Mouse (Mus musculus) liver, adult 2 months (tissue): ENCODE measurements at regions not wholly inside any gene's neighbourhood (a gene's known extent, or its start where the extent isn't known, plus 50 kb on each side); places are given as distances from the start of the nearest gene placed in this dataset.

Experiments used
- DNase-seq: peaks from one replicate; pipeline ENCODE4 v3.0.0-alpha.2; 2011; ENCODE audit warnings: low read depth, low spot score; ENCODE audit errors: extremely low read depth
- H3K27ac ChIP-seq: fragments of 200-500 bp; replicated peaks from 2 replicates; pipeline ENCODE4 v1.5.1; 2012; ENCODE audit warnings: low read depth, mild to moderate bottlenecking, control low read depth, inconsistent platforms, low read length; ENCODE audit not compliant: insufficient read depth
- H3K27me3 ChIP-seq: fragments of 200-500 bp; 2 replicates; pipeline ENCODE4 v1.6.1; 2012; ENCODE audit warnings: mild to moderate bottlenecking, moderate library complexity, low read length, inconsistent platforms; ENCODE audit not compliant: control insufficient read depth, insufficient read depth
- H3K36me3 ChIP-seq: fragments of 200-500 bp; 2 replicates; pipeline ENCODE4 v1.6.1; 2012; ENCODE audit warnings: low read length, inconsistent platforms; ENCODE audit not compliant: control insufficient read depth, insufficient read depth
- H3K4me1 ChIP-seq: fragments of 200-500 bp; 2 replicates; pipeline ENCODE4 v1.6.1; 2011; ENCODE audit warnings: low read length; ENCODE audit not compliant: control insufficient read depth, insufficient read depth
- H3K4me3 ChIP-seq: fragments of 200-500 bp; 2 replicates; pipeline ENCODE4 v1.5.1; 2011; ENCODE audit warnings: low read depth, mild to moderate bottlenecking, control low read depth, low read length, moderate library complexity; ENCODE audit not compliant: insufficient read depth
- H3K79me2 ChIP-seq: fragments of 200-500 bp; 2 replicates; pipeline ENCODE4 v1.6.1; 2012; ENCODE audit warnings: inconsistent platforms, mild to moderate bottlenecking, low read length, moderate library complexity; ENCODE audit not compliant: control insufficient read depth, insufficient read depth
- H3K9ac ChIP-seq: fragments of 200-500 bp; 2 replicates; pipeline ENCODE4 v1.6.1; 2012; ENCODE audit warnings: low read depth, mild to moderate bottlenecking, control low read depth, inconsistent platforms, low read length
- CTCF ChIP-seq: fragments of 200-500 bp; IDR thresholded peaks from 2 replicates; pipeline ENCODE4 v1.5.1; 2011; ENCODE audit warnings: low read depth, low read length, control low read depth
- POLR2A ChIP-seq: fragments of 200-500 bp; IDR thresholded peaks from 2 replicates; pipeline ENCODE4 v1.6.1; 2011; ENCODE audit warnings: low read length, control low read depth; ENCODE audit not compliant: insufficient read depth; ENCODE audit errors: extremely low read depth
- WGBS: fragments of 180-500 bp; shearing (Covaris S2); methylation state at CpG from one replicate; pipeline ENCODE4 v1.1.7; 2018; 5-methylcytosine and 5-hydroxymethylcytosine counted together

- Histone ChIP-seq H3K27ac (no peak overlapping the region), H3K9ac (no peak overlapping the region), H3K79me2 (no peaks in the 10 kb centered on the region), H3K36me3 (no peaks in the 10 kb centered on the region), H3K4me1 (peaks cover 17% of the 10 kb centered on the region), H3K4me3 (no peak overlapping the region), H3K27me3 (no peaks in the 10 kb centered on the region)
- WGBS: 83% methylated on average over 3 of the region's 3 CpGs
- no peak for DNase-seq
- TF ChIP-seq POLR2A (no peak), CTCF (no peak)
Observed at GRCm38 (mm10) chr15:36906052-36906451, 101.5 kb downstream of the Zfp706 start.

- Histone ChIP-seq H3K79me2 (no peaks in the 10 kb centered on the region), H3K27ac (no peak overlapping the region), H3K36me3 (no peaks in the 10 kb centered on the region), H3K9ac (no peak overlapping the region), H3K4me3 (no peak overlapping the region), H3K27me3 (no peaks in the 10 kb centered on the region), H3K4me1 (peaks cover 33% of the 10 kb centered on the region)
- peak; percentile 45 for DNase-seq
- 80% methylated on average over 5 of the region's 5 CpGs for WGBS
- TF ChIP-seq POLR2A: no peak
- TF ChIP-seq CTCF: no peak
Observed at GRCm38 (mm10) chr15:36903922-36904321, 103.7 kb downstream of the Zfp706 start.

GRCm38 (mm10) chr15:36903309-36903708 is 104.3 kb downstream of the Zfp706 start:
- TF ChIP-seq CTCF (no peak), POLR2A (no peak)
- Histone ChIP-seq H3K9ac (no peak overlapping the region), H3K27ac (no peak overlapping the region), H3K4me1 (peaks cover 37% of the 10 kb centered on the region), H3K4me3 (no peak overlapping the region), H3K79me2 (no peaks in the 10 kb centered on the region), H3K27me3 (no peaks in the 10 kb centered on the region), H3K36me3 (no peaks in the 10 kb centered on the region)
- WGBS: 60% methylated on average over 4 of the region's 4 CpGs
- DNase-seq: no peak

GRCm38 (mm10) chr15:36901830-36902285 is 105.7 kb downstream of the Zfp706 start:
- Histone ChIP-seq H3K79me2 (no peaks in the 10 kb centered on the region), H3K4me3 (no peak overlapping the region), H3K4me1 (peaks cover 32% of the 10 kb centered on the region), H3K36me3 (no peaks in the 10 kb centered on the region), H3K27ac (no peak overlapping the region), H3K9ac (no peak overlapping the region), H3K27me3 (no peaks in the 10 kb centered on the region)
- no peak for TF ChIP-seq POLR2A
- no peak for TF ChIP-seq CTCF
- DNase-seq: no peak
- WGBS: 66% methylated on average over 7 of the region's 7 CpGs

- Histone ChIP-seq H3K79me2 (no peaks in the 10 kb centered on the region), H3K4me3 (no peak overlapping the region), H3K27ac (no peak overlapping the region), H3K36me3 (no peaks in the 10 kb centered on the region), H3K9ac (no peak overlapping the region), H3K27me3 (no peaks in the 10 kb centered on the region), H3K4me1 (peaks cover 32% of the 10 kb centered on the region)
- TF ChIP-seq CTCF: no peak
- 91% methylated on average over 5 of the region's 5 CpGs for WGBS
- no peak for DNase-seq
Observed at GRCm38 (mm10) chr15:36901350-36901749, 106.2 kb downstream of the Zfp706 start.

- TF ChIP-seq POLR2A (no peak), CTCF (no peak)
- Histone ChIP-seq H3K4me3 (no peak overlapping the region), H3K4me1 (peaks cover 32% of the 10 kb centered on the region), H3K36me3 (no peaks in the 10 kb centered on the region), H3K79me2 (no peaks in the 10 kb centered on the region), H3K27me3 (no peaks in the 10 kb centered on the region), H3K27ac (no peak overlapping the region), H3K9ac (no peak overlapping the region)
- DNase-seq: no peak
- WGBS: 79% methylated on average over 2 of the region's 2 CpGs
Observed at GRCm38 (mm10) chr15:36900940-36901339, 106.6 kb downstream of the Zfp706 start.
